Mouse (Mus musculus): ENCODE measurements at regions not wholly inside any gene's neighbourhood (a gene's known extent, or its start where the extent isn't known, plus 50 kb on each side); places are given as distances from the start of the nearest gene placed in this dataset.

DNA sequence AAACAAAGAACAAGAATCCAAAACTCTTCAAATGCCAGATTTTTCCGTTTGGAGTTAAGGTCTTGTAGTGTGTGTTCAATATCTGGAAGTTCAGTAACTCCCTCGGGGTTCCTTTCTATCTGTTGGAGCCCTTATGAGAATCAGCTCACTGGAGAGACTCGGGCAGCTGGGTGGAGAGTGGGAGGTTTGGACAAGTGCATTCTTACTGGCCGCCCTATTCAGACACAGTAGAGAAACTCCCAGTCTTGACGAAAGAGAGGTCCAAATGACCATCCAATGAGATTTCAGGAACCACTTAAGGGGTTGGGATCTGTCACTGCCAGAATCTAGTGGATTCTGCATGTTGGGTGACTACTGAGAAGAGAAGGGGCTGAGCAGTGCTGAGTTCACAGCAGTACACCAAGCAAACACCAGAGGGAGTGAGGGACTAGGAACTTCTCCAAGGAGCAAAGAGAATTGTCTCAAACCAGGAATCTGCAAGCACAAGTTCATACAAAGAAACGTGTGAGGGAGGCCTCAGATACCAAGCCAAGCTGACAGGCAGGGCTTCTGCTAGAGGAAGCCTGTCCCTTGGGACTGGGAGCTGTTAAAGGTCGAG, 310.0 kb upstream of the Magi2 start:
- peak; percentile 39 for DNase-seq

DNA sequence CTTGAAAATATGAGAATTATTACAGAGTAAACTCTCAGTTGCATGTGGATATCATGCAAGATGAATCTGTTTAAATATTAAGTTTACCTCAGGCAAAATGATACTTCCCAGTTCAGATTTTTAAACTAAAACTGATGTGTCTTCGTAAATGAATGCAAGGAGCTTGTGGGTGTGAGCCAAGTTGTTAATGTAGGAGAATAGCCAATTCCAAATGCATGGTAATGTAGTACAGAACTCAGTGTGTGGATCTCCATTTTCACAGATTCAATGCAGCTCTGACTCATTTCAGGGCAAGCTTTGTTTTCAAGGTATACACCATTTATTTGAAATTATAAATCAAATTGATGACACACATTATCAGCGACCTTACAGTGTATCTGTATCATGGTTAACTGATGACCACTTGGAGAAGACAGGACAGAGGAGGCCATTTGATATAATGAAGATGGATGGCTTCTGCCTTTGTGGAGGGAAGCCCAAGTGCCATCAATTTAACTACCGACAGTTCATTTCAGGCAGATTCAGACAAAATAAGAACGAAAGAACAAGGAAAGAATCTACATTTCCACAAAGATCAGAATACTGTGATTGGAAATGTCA, 272.9 kb upstream of the Magi2 start:
- DNase-seq = no peak
